Mouse (Mus musculus): ENCODE measurements at regions not wholly inside any gene's neighbourhood (a gene's known extent, or its start where the extent isn't known, plus 50 kb on each side); places are given as distances from the start of the nearest gene placed in this dataset.

- ATAC-seq (ENCODE audit: borderline replicate concordance, extremely low read depth, low FRiP score, low TSS enrichment): no peak
- 90% methylated on average over 2 of the region's 2 CpGs for WGBS
- no peaks in the 10 kb centered on the region for H3K36me3 ChIP-seq
- peaks cover 9% of the 10 kb centered on the region; the same call in 1 of the 2 replicates for H3K4me1 ChIP-seq
- H3K9ac ChIP-seq: no peak overlapping the region
- no peaks in the 10 kb centered on the region for H3K27me3 ChIP-seq
- H3K4me3 ChIP-seq: no peak overlapping the region
- H3K9me3 ChIP-seq: no peaks in the 10 kb centered on the region
- H3K27ac ChIP-seq: no peak overlapping the region
- H3K4me2 ChIP-seq: no peak overlapping the region
Observed at GRCm38 (mm10) chr1:73797413-73797812, 326.8 kb downstream of the Tns1 start.

DNA sequence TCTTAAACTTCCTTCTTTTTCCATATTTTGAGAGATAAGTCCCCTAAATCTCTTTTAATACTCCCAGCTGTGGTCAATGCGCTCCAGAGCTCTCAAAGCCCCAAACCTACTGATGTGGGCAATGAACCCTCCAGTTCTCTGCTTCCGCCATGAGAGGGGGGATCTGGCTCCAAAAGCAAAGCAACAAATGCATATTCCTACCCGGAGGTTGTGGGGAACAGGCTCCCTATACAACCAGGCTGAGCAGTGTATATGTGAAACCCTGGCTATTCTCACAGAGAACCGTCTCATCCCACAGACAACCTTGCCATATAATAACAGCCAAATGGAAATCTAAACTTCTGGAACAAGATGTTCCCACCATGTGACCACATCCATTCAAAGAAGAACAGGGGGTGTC lies 330.4 kb downstream of the Tns1 start:
- Histone ChIP-seq H3K4me1 (peaks cover 4% of the 10 kb centered on the region; the same call in 1 of the 2 replicates), H3K36me3 (no peaks in the 10 kb centered on the region), H3K27me3 (no peaks in the 10 kb centered on the region), H3K9me3 (no peaks in the 10 kb centered on the region), H3K27ac (no peak overlapping the region), H3K4me2 (no peak overlapping the region), H3K9ac (no peak overlapping the region), H3K4me3 (no peak overlapping the region)
- 86% methylated on average over 4 of the region's 4 CpGs for WGBS
- no peak for ATAC-seq (ENCODE audit: borderline replicate concordance, extremely low read depth, low FRiP score, low TSS enrichment)

GRCm38 (mm10) chr1:73793256-73793655 lies 331.0 kb downstream of the Tns1 start:
- H3K4me1 ChIP-seq: peaks cover 4% of the 10 kb centered on the region; the same call in 1 of the 2 replicates
- H3K4me3 ChIP-seq: no peak overlapping the region
- no peaks in the 10 kb centered on the region for H3K9me3 ChIP-seq
- H3K9ac ChIP-seq: no peak overlapping the region
- no peak overlapping the region for H3K4me2 ChIP-seq
- WGBS: 74% methylated on average over 3 of the region's 3 CpGs
- H3K27ac ChIP-seq: no peak overlapping the region
- no peak for ATAC-seq (ENCODE audit: borderline replicate concordance, extremely low read depth, low FRiP score, low TSS enrichment)
- no peaks in the 10 kb centered on the region for H3K27me3 ChIP-seq
- no peaks in the 10 kb centered on the region for H3K36me3 ChIP-seq

DNA sequence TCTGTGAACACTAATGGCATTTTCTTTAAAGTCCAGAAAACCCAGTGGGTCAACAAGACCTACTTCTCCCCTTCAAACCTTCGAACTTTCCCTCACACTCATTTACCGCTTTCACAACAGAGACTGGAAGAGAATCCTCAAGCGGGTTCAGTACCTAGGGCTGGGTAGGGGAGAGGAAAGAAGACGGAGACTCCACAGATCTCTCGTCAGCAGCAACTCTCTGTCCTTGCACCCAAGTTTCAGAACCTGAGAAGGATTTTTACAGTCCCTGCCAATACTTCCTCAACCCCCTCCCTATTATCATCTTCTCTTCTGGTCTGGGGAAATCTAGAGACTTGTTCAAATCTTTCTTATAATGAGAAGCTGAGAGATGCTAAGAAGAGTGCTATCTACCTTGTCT lies 331.9 kb downstream of the Tns1 start:
- no peaks in the 10 kb centered on the region for H3K36me3 ChIP-seq
- H3K9ac ChIP-seq: no peak overlapping the region
- no peaks in the 10 kb centered on the region for H3K27me3 ChIP-seq
- no peak overlapping the region for H3K27ac ChIP-seq
- whole genome bisulfite sequencing: 94% methylated on average over 5 of the region's 5 CpGs
- H3K4me3 ChIP-seq: no peak overlapping the region
- no peaks in the 10 kb centered on the region for H3K9me3 ChIP-seq
- peaks cover 10% of the 10 kb centered on the region for H3K4me1 ChIP-seq
- H3K4me2 ChIP-seq: no peak overlapping the region
- ATAC-seq (ENCODE audit: borderline replicate concordance, extremely low read depth, low FRiP score, low TSS enrichment): no peak

DNA sequence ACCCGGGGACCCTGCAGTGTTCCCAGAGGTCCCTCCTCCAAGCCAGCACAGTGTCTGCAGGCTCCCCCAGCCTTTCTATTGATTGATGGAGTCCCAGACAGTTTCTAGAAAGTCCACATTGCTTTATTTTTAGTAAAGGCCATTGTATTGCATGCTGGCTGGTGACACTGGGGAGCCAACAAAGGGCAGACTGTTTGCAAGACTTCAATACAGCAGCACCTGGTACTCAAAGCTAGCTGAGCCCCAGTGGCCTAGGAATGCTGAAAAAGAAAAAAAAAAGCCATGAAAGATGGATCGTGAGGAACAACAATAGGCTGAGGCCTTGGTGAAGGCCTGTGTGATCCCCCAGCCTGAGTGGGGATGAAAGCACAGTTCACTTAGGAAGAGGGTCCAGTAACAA lies 336.6 kb downstream of the Tns1 start:
- Histone ChIP-seq H3K36me3 (no peaks in the 10 kb centered on the region), H3K9ac (no peak overlapping the region), H3K4me1 (peaks cover 7% of the 10 kb centered on the region; the same call in 1 of the 2 replicates), H3K9me3 (no peaks in the 10 kb centered on the region), H3K27me3 (no peaks in the 10 kb centered on the region), H3K4me2 (no peak overlapping the region), H3K4me3 (no peak overlapping the region), H3K27ac (0 out of 2 replicates have a peak overlapping the region, but pooled peaks have one; percentile 6)
- 54% methylated on average over 2 of the region's 2 CpGs for WGBS
- ATAC-seq (ENCODE audit: borderline replicate concordance, extremely low read depth, low FRiP score, low TSS enrichment): no peak; the same call in 1 of the 2 replicates

- WGBS: 67% methylated on average over 7 of the region's 7 CpGs
- H3K4me3 ChIP-seq: no peak overlapping the region
- H3K4me1 ChIP-seq: peaks cover 7% of the 10 kb centered on the region; the same call in 1 of the 2 replicates
- no peak overlapping the region for H3K4me2 ChIP-seq
- no peaks in the 10 kb centered on the region for H3K9me3 ChIP-seq
- H3K27me3 ChIP-seq: no peaks in the 10 kb centered on the region
- H3K27ac ChIP-seq: no peak overlapping the region
- H3K9ac ChIP-seq: no peak overlapping the region
- no peak for ATAC-seq (ENCODE audit: borderline replicate concordance, extremely low read depth, low FRiP score, low TSS enrichment)
- no peaks in the 10 kb centered on the region for H3K36me3 ChIP-seq
Observed at GRCm38 (mm10) chr1:73787224-73787623, 337.0 kb downstream of the Tns1 start.

DNA sequence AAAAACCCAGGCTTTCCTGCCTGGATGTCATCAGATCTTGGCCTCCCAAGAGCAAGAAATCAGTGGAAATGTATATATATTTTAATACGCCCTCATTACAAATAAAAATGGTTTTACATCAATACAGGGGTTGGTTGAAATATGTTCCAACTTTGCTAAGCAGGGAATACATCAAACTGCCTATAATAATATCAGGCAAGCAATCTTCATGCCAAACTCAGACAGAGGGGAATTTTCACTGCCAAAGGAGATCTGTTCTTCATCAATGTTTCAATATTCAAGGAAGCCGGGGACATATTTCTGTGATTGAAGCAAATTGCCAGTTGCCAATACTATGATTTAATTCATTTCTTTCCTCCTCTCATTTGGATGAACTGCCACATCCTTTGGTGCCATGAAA lies 340.9 kb downstream of the Tns1 start:
- no peak overlapping the region for H3K4me2 ChIP-seq
- no peak overlapping the region for H3K4me3 ChIP-seq
- H3K9ac ChIP-seq: no peak overlapping the region
- no peaks in the 10 kb centered on the region for H3K36me3 ChIP-seq
- no peak for ATAC-seq (ENCODE audit: borderline replicate concordance, extremely low read depth, low FRiP score, low TSS enrichment)
- no peaks in the 10 kb centered on the region for H3K9me3 ChIP-seq
- no peaks in the 10 kb centered on the region for H3K27me3 ChIP-seq
- 82% methylated on average over 2 of the region's 2 CpGs for WGBS
- H3K4me1 ChIP-seq: peaks cover 7% of the 10 kb centered on the region; the same call in 1 of the 2 replicates
- no peak overlapping the region for H3K27ac ChIP-seq

DNA sequence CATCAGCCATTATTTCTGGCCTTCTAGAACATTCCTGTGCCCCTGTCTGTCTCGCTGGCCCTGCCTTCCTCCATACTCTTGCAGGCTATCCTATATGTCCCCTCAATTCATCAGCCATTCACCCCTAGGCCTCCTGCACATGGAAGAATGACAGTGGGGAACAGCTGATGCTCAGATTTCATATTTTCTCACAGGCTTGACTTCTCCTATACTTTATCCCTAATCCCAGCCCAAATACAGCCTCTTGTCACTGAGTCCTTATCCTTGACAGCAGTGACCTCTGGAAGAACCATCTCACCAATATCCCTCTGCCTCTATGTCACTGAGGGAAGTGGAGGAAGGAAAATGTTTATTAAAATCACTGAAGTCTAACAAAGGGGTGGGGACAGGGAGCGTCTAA lies 341.4 kb downstream of the Tns1 start:
- no peak for ATAC-seq (ENCODE audit: borderline replicate concordance, extremely low read depth, low FRiP score, low TSS enrichment)
- Histone ChIP-seq H3K9me3 (no peaks in the 10 kb centered on the region), H3K27me3 (no peaks in the 10 kb centered on the region), H3K4me2 (no peak overlapping the region), H3K4me1 (peaks cover 6% of the 10 kb centered on the region; the same call in 1 of the 2 replicates), H3K36me3 (no peaks in the 10 kb centered on the region), H3K9ac (no peak overlapping the region), H3K27ac (no peak overlapping the region), H3K4me3 (no peak overlapping the region)
- 66% methylated on average over 2 of the region's 2 CpGs for WGBS

- Histone ChIP-seq H3K4me1 (0 out of 2 replicates have a peak, but pooled peaks cover 3% of the 10 kb centered on the region), H3K27ac (no peak overlapping the region; the same call in 1 of the 2 replicates), H3K9ac (no peak overlapping the region), H3K36me3 (no peaks in the 10 kb centered on the region), H3K9me3 (no peaks in the 10 kb centered on the region), H3K4me3 (no peak overlapping the region), H3K27me3 (no peaks in the 10 kb centered on the region), H3K4me2 (no peak overlapping the region)
- no peak for ATAC-seq (ENCODE audit: borderline replicate concordance, extremely low read depth, low FRiP score, low TSS enrichment)
- WGBS: 16% methylated on average over 5 of the region's 5 CpGs
Observed at GRCm38 (mm10) chr1:73771773-73772172, 352.5 kb downstream of the Tns1 start.

GRCm38 (mm10) chr1:73770631-73771030 lies 353.6 kb downstream of the Tns1 start:
- Histone ChIP-seq H3K27me3 (no peaks in the 10 kb centered on the region), H3K9me3 (no peaks in the 10 kb centered on the region), H3K4me3 (no peak overlapping the region), H3K36me3 (no peaks in the 10 kb centered on the region), H3K4me2 (no peak overlapping the region), H3K27ac (no peak overlapping the region), H3K9ac (no peak overlapping the region), H3K4me1 (0 out of 2 replicates have a peak, but pooled peaks cover 3% of the 10 kb centered on the region)
- no peak for ATAC-seq (ENCODE audit: borderline replicate concordance, extremely low read depth, low FRiP score, low TSS enrichment)
- 75% methylated on average over 5 of the region's 5 CpGs for WGBS

DNA sequence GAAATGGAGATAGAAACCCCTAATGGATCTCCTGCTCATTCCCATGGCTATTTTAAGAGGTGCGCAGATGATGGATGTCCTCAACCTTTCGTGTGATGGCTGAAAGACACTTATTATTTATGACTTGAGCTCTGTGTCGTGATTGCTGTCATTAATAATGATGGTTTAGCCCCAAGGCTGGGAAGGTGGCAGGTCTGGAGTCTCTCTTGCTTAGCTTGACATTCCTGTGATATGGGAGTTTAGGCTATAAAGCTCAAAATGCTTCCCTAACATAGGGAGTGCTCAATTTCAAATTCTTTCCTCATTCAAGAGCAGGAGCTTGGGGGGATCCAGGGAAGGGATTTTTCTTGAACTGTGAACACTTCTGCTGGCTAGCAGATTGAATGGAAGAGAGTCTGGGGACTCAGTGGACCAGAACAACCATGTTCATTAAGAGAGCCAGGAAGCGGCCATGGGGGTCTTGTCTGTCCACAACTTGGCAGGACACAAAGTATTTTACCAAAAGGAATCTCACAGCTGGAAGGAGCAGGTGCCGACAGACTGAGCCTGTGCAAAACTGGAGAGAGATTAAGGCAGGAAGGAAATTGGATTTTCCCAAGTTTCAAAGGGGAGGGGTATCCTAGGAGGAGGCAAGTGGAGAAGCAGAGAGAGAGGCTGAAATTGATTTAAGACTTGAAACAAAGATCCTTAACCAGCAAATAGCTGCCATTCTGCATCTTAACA lies 359.5 kb downstream of the Tns1 start:
- Histone ChIP-seq H3K36me3 (no peaks in the 10 kb centered on the region), H3K4me2 (no peak overlapping the region), H3K4me1 (no peaks in the 10 kb centered on the region), H3K9me3 (no peaks in the 10 kb centered on the region), H3K4me3 (no peak overlapping the region), H3K27me3 (no peaks in the 10 kb centered on the region), H3K27ac (no peak overlapping the region), H3K9ac (no peak overlapping the region)
- 58% methylated on average over 5 of the region's 5 CpGs for WGBS
- no peak for ATAC-seq (ENCODE audit: borderline replicate concordance, extremely low read depth, low FRiP score, low TSS enrichment)

GRCm38 (mm10) chr1:73758110-73759061 lies 365.9 kb downstream of the Tns1 start:
- Histone ChIP-seq H3K9ac (no peak overlapping the region), H3K4me3 (no peak overlapping the region), H3K27me3 (no peaks in the 10 kb centered on the region), H3K4me2 (no peak overlapping the region), H3K4me1 (no peaks in the 10 kb centered on the region), H3K36me3 (no peaks in the 10 kb centered on the region), H3K9me3 (no peaks in the 10 kb centered on the region), H3K27ac (no peak overlapping the region)
- no peak for ATAC-seq (ENCODE audit: borderline replicate concordance, extremely low read depth, low FRiP score, low TSS enrichment)
- WGBS: 52% methylated on average over 11 of the region's 11 CpGs
